Mouse (Mus musculus) retina, adult 2 months (tissue): ENCODE results near the gene Cdh13.
A peak's percentile ranks its signal among the peaks of the same experiment; 100 is the strongest.

Experiments used
- DNase-seq: peaks from one replicate; pipeline ENCODE4 v3.0.0-alpha.2; 2012; ENCODE audit warnings: low read depth, low spot score

The Cdh13 gene

GRCm38 (mm10) chr8:118283600-118284111 is at the start of gene Cdh13:
Gene Cdh13 (plus strand): TSS chr8:118283733.
- DNase-seq = no peak

- no peak for DNase-seq
These were observed 47.9 kb upstream of the Cdh13 start for GRCm38 (mm10) chr8:118235626-118236025.

GRCm38 (mm10) chr8:118237150-118237620 is 46.3 kb upstream of the Cdh13 start:
- DNase-seq = no peak

- DNase-seq = no peak
These were observed 45.4 kb upstream of the Cdh13 start for GRCm38 (mm10) chr8:118238156-118238555.

GRCm38 (mm10) chr8:118239186-118239585 is 44.3 kb upstream of the Cdh13 start:
- no peak for DNase-seq

- DNase-seq = no peak
These were observed 34.2 kb upstream of the Cdh13 start for GRCm38 (mm10) chr8:118249319-118249718.

GRCm38 (mm10) chr8:118249923-118250322 is 33.6 kb upstream of the Cdh13 start:
- no peak for DNase-seq

GRCm38 (mm10) chr8:118263117-118263516 is 20.4 kb upstream of the Cdh13 start:
- DNase-seq = no peak

GRCm38 (mm10) chr8:118270751-118271402 is 12.7 kb upstream of the Cdh13 start:
- no peak for DNase-seq

- DNase-seq = no peak
These were observed 11.0 kb upstream of the Cdh13 start for GRCm38 (mm10) chr8:118272493-118272892.

GRCm38 (mm10) chr8:118274243-118274642 is 9.3 kb upstream of the Cdh13 start:
- DNase-seq = no peak

- peak; percentile 45 for DNase-seq
These were observed 8.8 kb upstream of the Cdh13 start for GRCm38 (mm10) chr8:118274688-118275087.

- DNase-seq = no peak
These were observed 838 bp downstream of the Cdh13 start for GRCm38 (mm10) chr8:118284112-118285029.

- no peak for DNase-seq
These were observed 2.2 kb downstream of the Cdh13 start for GRCm38 (mm10) chr8:118285596-118286281.

GRCm38 (mm10) chr8:118286282-118287180 is 3.0 kb downstream of the Cdh13 start:
- no peak for DNase-seq

- DNase-seq = no peak
These were observed 4.0 kb downstream of the Cdh13 start for GRCm38 (mm10) chr8:118287496-118287895.

- no peak for DNase-seq
These were observed 4.9 kb downstream of the Cdh13 start for GRCm38 (mm10) chr8:118288259-118288952.

GRCm38 (mm10) chr8:118289091-118289490 is 5.6 kb downstream of the Cdh13 start:
- no peak for DNase-seq

- no peak for DNase-seq
These were observed 6.0 kb downstream of the Cdh13 start for GRCm38 (mm10) chr8:118289525-118289924.

GRCm38 (mm10) chr8:118290266-118290665 is 6.7 kb downstream of the Cdh13 start:
- DNase-seq = no peak
